Mouse (Mus musculus) liver, adult 2 months (tissue): ENCODE data around the gene Rgs9.

Source experiments
- CTCF ChIP-seq: fragments of 200-500 bp; IDR thresholded peaks from 2 replicates; pipeline ENCODE4 v1.5.1; 2011; ENCODE audit warnings: low read depth, low read length, control low read depth
- POLR2A ChIP-seq: fragments of 200-500 bp; IDR thresholded peaks from 2 replicates; pipeline ENCODE4 v1.6.1; 2011; ENCODE audit warnings: low read length, control low read depth; ENCODE audit not compliant: insufficient read depth; ENCODE audit errors: extremely low read depth

DNA sequence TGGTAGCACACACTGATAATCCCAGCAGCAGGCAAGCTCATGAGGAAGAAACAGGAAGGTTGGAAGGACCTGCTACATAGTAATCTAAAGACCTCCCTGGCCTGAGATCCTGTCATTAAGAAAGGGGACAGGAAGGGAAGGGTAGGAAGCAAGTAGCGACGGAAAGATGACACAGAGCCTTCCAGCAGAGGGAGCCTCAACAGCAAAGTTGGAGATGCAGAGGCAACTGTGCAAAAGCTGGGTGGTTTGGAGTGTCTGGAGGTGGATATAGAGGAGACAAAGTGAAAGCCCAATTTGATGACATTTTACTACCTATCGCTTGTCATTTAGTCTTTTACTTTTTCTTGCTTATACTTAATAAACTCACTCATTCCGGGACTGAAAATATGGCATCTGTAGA, 19.0 kb upstream of the Rgs9 start:
- TF ChIP-seq CTCF (peak; percentile 62), POLR2A (no peak)
